Mouse (Mus musculus) bone marrow, adult 2 months (tissue): ENCODE data around the gene Cldn14.

Source experiments
- CTCF ChIP-seq: fragments of 200-500 bp; IDR thresholded peaks from 2 replicates; pipeline ENCODE4 v1.5.1; 2011; ENCODE audit warnings: low read length, control low read depth; ENCODE audit not compliant: control insufficient read depth, insufficient read depth
- POLR2A ChIP-seq: fragments of 200-500 bp; IDR thresholded peaks from 2 replicates; pipeline ENCODE4 v1.6.1; 2011; ENCODE audit warnings: low read depth, mild to moderate bottlenecking, control low read depth, low read length, borderline replicate concordance; ENCODE audit not compliant: control insufficient read depth

GRCm38 (mm10) chr16:93973554-93973953 lies 35.1 kb downstream of the Cldn14 start:
- no peak for TF ChIP-seq CTCF
- TF ChIP-seq POLR2A, result no peak
